In genomic region chr16:48992437-48993230, GRCm38 (mm10) we compare ENCODE assay signal across 8 mouse cellular contexts. TPM values are rescaled to one million over a fixed set of nuclear protein-coding genes. Genes with fewer than 3 reads are reported as not detected.
DNase-seq lines count a peak whose midpoint lies in the region; ATAC-seq and TF ChIP-seq lines count a peak whose summit lies in the region.

No protein-coding gene starts in this region.

- 32% methylated on average over 10 of the region's 10 CpGs for WGBS in heart, embryonic 11.5 days (ENCODE audit: insufficient replicate concordance)
- WGBS in embryonic facial prominence, embryonic 13.5 days: 44% methylated on average over 10 of the region's 10 CpGs
- 24% methylated on average over 10 of the region's 10 CpGs for WGBS in intestine, embryonic 15.5 days
- 34% methylated on average over 10 of the region's 10 CpGs for WGBS in neural tube, embryonic 13.5 days

- no peaks in the 10 kb centered on the region for H3K36me3 ChIP-seq in heart, embryonic 11.5 days (ENCODE audit: control insufficient read depth, insufficient read depth, low read length)
- H3K36me3 ChIP-seq in CH12.LX (replicated peaks in 1 of 2; ENCODE audit: control insufficient read depth in 1 of 2, insufficient read depth in 1 of 2, low read length in 1 of 2): peaks cover 0 to 20% of the 10 kb centered on the region in 2 experiments
- H3K36me3 ChIP-seq in embryonic facial prominence, embryonic 13.5 days: peaks cover 3% of the 10 kb centered on the region
- no peaks in the 10 kb centered on the region for H3K36me3 ChIP-seq in intestine, embryonic 15.5 days
- H3K36me3 ChIP-seq in neural tube, embryonic 13.5 days: peaks cover 3% of the 10 kb centered on the region; the same call in 1 of the 2 replicates

- peak overlapping the region; percentile 99 for H3K9ac ChIP-seq in heart, embryonic 11.5 days (ENCODE audit: low read depth, low read length)
- peak overlapping the region; percentile 98 for H3K9ac ChIP-seq in CH12.LX (ENCODE audit: insufficient read depth, low read depth)
- H3K9ac ChIP-seq in embryonic facial prominence, embryonic 13.5 days: peak overlapping the region; percentile 99
- 0 out of 2 replicates have a peak overlapping the region, but pooled peaks have one; percentile 99 for H3K9ac ChIP-seq in intestine, embryonic 15.5 days
- peak overlapping the region; percentile 96 for H3K9ac ChIP-seq in neural tube, embryonic 13.5 days

- peak; percentile 14; the same call in 1 of the 2 replicates for TF ChIP-seq POLR2A in CH12.LX (IDR thresholded peaks at IDR 0.05; ENCODE audit: low read depth, low read length)

- peaks cover 10% of the 10 kb centered on the region for H3K4me1 ChIP-seq in heart, embryonic 11.5 days (ENCODE audit: control insufficient read depth, insufficient read depth, low read length)
- H3K4me1 ChIP-seq in CH12.LX (ENCODE audit: control insufficient read depth in 1 of 2, insufficient read depth in 2 of 2): peaks cover 7 to 41% of the 10 kb centered on the region in 2 experiments
- peaks cover 20% of the 10 kb centered on the region for H3K4me1 ChIP-seq in embryonic facial prominence, embryonic 13.5 days
- 0 out of 2 replicates have a peak, but pooled peaks cover 9% of the 10 kb centered on the region for H3K4me1 ChIP-seq in intestine, embryonic 15.5 days (replicated peaks)
- peaks cover 21% of the 10 kb centered on the region for H3K4me1 ChIP-seq in neural tube, embryonic 13.5 days (replicated peaks)

- H3K4me3 ChIP-seq in heart, embryonic 11.5 days (ENCODE audit: low read depth, low read length): peak overlapping the region; percentile 84
- peak overlapping the region; percentile 83 to 97 (median 91) for H3K4me3 ChIP-seq in CH12.LX (replicated peaks in 1 of 3; ENCODE audit: low read depth in 2 of 3, low read length in 2 of 3, poor library complexity in 1 of 3)
- peak overlapping the region; percentile 87 for H3K4me3 ChIP-seq in embryonic facial prominence, embryonic 13.5 days
- peak overlapping the region; percentile 95 for H3K4me3 ChIP-seq in intestine, embryonic 15.5 days (replicated peaks)
- peak overlapping the region; percentile 86 for H3K4me3 ChIP-seq in neural tube, embryonic 13.5 days

- DNase-seq in heart, adult 11 months: no peak
- peak; percentile 52 for DNase-seq in CH12.LX (ENCODE audit: extremely low read depth)
- no peak for DNase-seq in urinary bladder, adult 18-20 months (ENCODE audit: low spot score in 2 of 2)
- DNase-seq in right cerebral cortex, adult 18-20 months: no peak

- TF ChIP-seq CTCF in CH12.LX (conservative IDR thresholded peaks at IDR 0.05 in 1 of 2, IDR thresholded peaks at IDR 0.05 in 1 of 2; ENCODE audit: low read depth in 2 of 2, low read length in 2 of 2): no peak

- H3K79me2 ChIP-seq in CH12.LX (replicated peaks; ENCODE audit: control insufficient read depth, extremely low read depth, insufficient read depth, poor library complexity, severe bottlenecking): peaks cover 38% of the 10 kb centered on the region

- no peaks in the 10 kb centered on the region for H3K27me3 ChIP-seq in heart, embryonic 11.5 days (ENCODE audit: control insufficient read depth, insufficient read depth, low read length)
- H3K27me3 ChIP-seq in CH12.LX (replicated peaks): no peaks in the 10 kb centered on the region
- no peaks in the 10 kb centered on the region for H3K27me3 ChIP-seq in embryonic facial prominence, embryonic 13.5 days
- H3K27me3 ChIP-seq in intestine, embryonic 15.5 days (replicated peaks): no peaks in the 10 kb centered on the region
- no peaks in the 10 kb centered on the region for H3K27me3 ChIP-seq in neural tube, embryonic 13.5 days

- H3K9me3 ChIP-seq in heart, embryonic 11.5 days (replicated peaks; ENCODE audit: control insufficient read depth, low read length): no peaks in the 10 kb centered on the region
- H3K9me3 ChIP-seq in CH12.LX (replicated peaks; ENCODE audit: low read length): peaks cover 2% of the 10 kb centered on the region
- no peaks in the 10 kb centered on the region for H3K9me3 ChIP-seq in embryonic facial prominence, embryonic 13.5 days
- H3K9me3 ChIP-seq in intestine, embryonic 15.5 days: no peaks in the 10 kb centered on the region
- no peaks in the 10 kb centered on the region for H3K9me3 ChIP-seq in neural tube, embryonic 13.5 days

- H3K27ac ChIP-seq in heart, embryonic 11.5 days (ENCODE audit: low read depth, low read length): no peak overlapping the region; the same call in 1 of the 2 replicates
- peak overlapping the region; percentile 51; the same call in 1 of the 2 replicates for H3K27ac ChIP-seq in CH12.LX (ENCODE audit: insufficient read depth, low read depth)
- no peak overlapping the region for H3K27ac ChIP-seq in embryonic facial prominence, embryonic 13.5 days
- H3K27ac ChIP-seq in intestine, embryonic 15.5 days: no peak overlapping the region
- H3K27ac ChIP-seq in neural tube, embryonic 13.5 days (replicated peaks): peak overlapping the region; percentile 4; the same call in 1 of the 2 replicates

- in situ Hi-C loops in CH12.LX (cut with MboI; ENCODE audit: low pct_ligation_motif_present, low pct_unique_long_range_greater_than_20kb, low sequenced_read_pairs): no loop called here

- dilution Hi-C loops in CH12.LX (cut with MboI; ENCODE audit: extremely low pct_ligation_motif_present, extremely low pct_unique_long_range_greater_than_20kb, low sequenced_read_pairs): no loop called here

- peak overlapping the region; percentile 70 for H3K4me2 ChIP-seq in heart, embryonic 11.5 days
- H3K4me2 ChIP-seq in CH12.LX (ENCODE audit: insufficient read depth, low read depth, poor library complexity, severe bottlenecking): peak overlapping the region; percentile 81
- peak overlapping the region; percentile 63 for H3K4me2 ChIP-seq in embryonic facial prominence, embryonic 13.5 days
- H3K4me2 ChIP-seq in intestine, embryonic 15.5 days (replicated peaks): peak overlapping the region; percentile 55
- H3K4me2 ChIP-seq in neural tube, embryonic 13.5 days: peak overlapping the region; percentile 60

- TF ChIP-seq RAD21 in CH12.LX (IDR thresholded peaks at IDR 0.05; ENCODE audit: low read depth, low read length): no peak

- no peak; the same call in 1 of the 2 replicates for TF ChIP-seq EP300 in CH12.LX (IDR thresholded peaks at IDR 0.05; ENCODE audit: low read length)

- no peak for ATAC-seq in heart, embryonic 11.5 days (replicated peaks; ENCODE audit: insufficient number of reproducible peaks, low FRiP score, low TSS enrichment)
- ATAC-seq in embryonic facial prominence, embryonic 13.5 days (ENCODE audit: insufficient number of reproducible peaks, insufficient read depth, low FRiP score, low TSS enrichment, low read depth): no peak
- ATAC-seq in intestine, embryonic 15.5 days: no peak
- ATAC-seq in neural tube, embryonic 13.5 days (ENCODE audit: low read depth): no peak

TF ChIP-seq in CH12.LX, 34 proteins besides CTCF, POLR2A, EP300 and RAD21:
- TF ChIP-seq ETS1 (conservative IDR thresholded peaks at IDR 0.05; ENCODE audit: low read depth, low read length) (no peak), ELF1 (IDR thresholded peaks at IDR 0.05; ENCODE audit: low read depth, low read length) (no peak), IRF4 (IDR thresholded peaks at IDR 0.05; ENCODE audit: low read depth, low read length) (peak; percentile 14; the same call in 1 of the 2 replicates), BHLHE40 (IDR thresholded peaks at IDR 0.05; ENCODE audit: low read depth, low read length) (0 out of 2 replicates have a peak, but pooled peaks have one; percentile 19), POLR2AphosphoS2 (IDR thresholded peaks at IDR 0.05; ENCODE audit: low read depth, low read length) (peak; percentile 54; the same call in 1 of the 2 replicates), NRF1 (IDR thresholded peaks at IDR 0.05; ENCODE audit: low read depth, low read length) (no peak), MXI1 (IDR thresholded peaks at IDR 0.05; ENCODE audit: low read depth, low read length) (no peak), TBP (conservative IDR thresholded peaks at IDR 0.05; ENCODE audit: low read depth, low read length) (0 out of 2 replicates have a peak, but pooled peaks have one; percentile 33), TCF12 (IDR thresholded peaks at IDR 0.05; ENCODE audit: low read depth, low read length) (0 out of 2 replicates have a peak, but pooled peaks have one; percentile 15), CHD1 (IDR thresholded peaks at IDR 0.05; ENCODE audit: low read depth, low read length) (peak; percentile 3; the same call in 1 of the 2 replicates)

RNA-seq across cellular contexts. Expression of gene Dzip3, which starts 1.3 kb away (rescaled TPM):
- polyA plus RNA-seq in heart, embryonic 11.5 days (2014; fragmentation: Nextera tagmentation; extraction: Ambion mirVana): 26.3 and 27.8 TPM in 2 replicates
- total RNA-seq in CH12.LX (2012; rRNA removed) (15.2 and 17.0 TPM in 2 replicates), CH12.LX (2014; rRNA removed) (31.6 and 34.4 TPM in 2 replicates)
- 14.4 and 17.0 TPM in 2 replicates for polyA plus RNA-seq in CH12.LX (2012; ENCODE audit: insufficient read length, low read depth)
- polyA plus RNA-seq in embryonic facial prominence, embryonic 13.5 days (2015; fragmentation: Nextera tagmentation; extraction: Ambion mirVana): 37.3 and 38.8 TPM in 2 replicates
- polyA plus RNA-seq in intestine, embryonic 15.5 days (2015; fragmentation: Nextera tagmentation; extraction: Ambion mirVana): 19.3 and 22.6 TPM in 2 replicates
- 48.2 and 50.1 TPM in 2 replicates for polyA plus RNA-seq in neural tube, embryonic 13.5 days (2015; fragmentation: Nextera tagmentation; extraction: Ambion mirVana)

RNA-seq across cellular contexts. Expression of gene Cip2a, which starts 1.4 kb away (rescaled TPM):
- 30.0 and 32.3 TPM in 2 replicates for polyA plus RNA-seq in heart, embryonic 11.5 days (2014; fragmentation: Nextera tagmentation; extraction: Ambion mirVana)
- total RNA-seq in CH12.LX (2012; rRNA removed): 26.0 and 30.5 TPM in 2 replicates
- 82.5 and 90.9 TPM in 2 replicates for total RNA-seq in CH12.LX (2014; rRNA removed)
- 62.5 and 86.0 TPM in 2 replicates for polyA plus RNA-seq in CH12.LX (2012; ENCODE audit: insufficient read length, low read depth)
- polyA plus RNA-seq in embryonic facial prominence, embryonic 13.5 days (2015; fragmentation: Nextera tagmentation; extraction: Ambion mirVana): 30.7 TPM in 2 replicates
- 19.4 and 24.1 TPM in 2 replicates for polyA plus RNA-seq in intestine, embryonic 15.5 days (2015; fragmentation: Nextera tagmentation; extraction: Ambion mirVana)
- 6.2 and 7.3 TPM in 2 replicates for polyA plus RNA-seq in neural tube, embryonic 13.5 days (2015; fragmentation: Nextera tagmentation; extraction: Ambion mirVana)

Comparison
In these comparisons a context has a peak if more than half of its experiments do, and no peak if none do; other contexts are left out.
1. H3K27ac ChIP-seq: peak in CH12.LX (single experiment) and neural tube, embryonic 13.5 days (single experiment); none in heart, embryonic 11.5 days (single experiment), embryonic facial prominence, embryonic 13.5 days (single experiment) and intestine, embryonic 15.5 days (single experiment).
2. Peak in every context shown above with its lines, with median percentiles within 50 percentile points of each other: H3K4me2 ChIP-seq, H3K4me3 ChIP-seq and H3K9ac ChIP-seq.